Mouse (Mus musculus) CD4-positive helper T cell, adult 2 months (primary cell): Measurements from ENCODE around the gene Rps18.
"Not testable (repeated sequence)": the region's sequence is repeated elsewhere in the genome, so short reads cannot be mapped to it uniquely, and the experiment has no call there.

ENCODE experiments used
- DNase-seq: peaks from one replicate; pipeline ENCODE4 v3.0.0-alpha.2; 2012; ENCODE audit warnings: low read depth, missing footprints, low spot score

Gene Rps18

GRCm38 (mm10) chr17:33955555-33956214 lies at the start of gene Rps18, which contains the start of gene Vps52:
Rps18 (minus strand) TSS chr17:33956001.
Vps52 (plus strand) TSS chr17:33955812.
- DNase-seq: peak; percentile 99

- peak; percentile 67 for DNase-seq
Measured at GRCm38 (mm10) chr17:34003426-34003825, 47.6 kb upstream of the Rps18 start.

GRCm38 (mm10) chr17:34000796-34001195 lies 45.0 kb upstream of the Rps18 start:
- DNase-seq: not testable (repeated sequence)

GRCm38 (mm10) chr17:34000150-34000537 lies 44.3 kb upstream of the Rps18 start, which contains the start of gene H2-K1:
H2-K1 (minus strand) TSS chr17:34000347.
- peak; percentile 99 for DNase-seq

GRCm38 (mm10) chr17:33999341-34000149 lies 43.7 kb upstream of the Rps18 start:
- peak; percentile 68 for DNase-seq

- DNase-seq: peak; percentile 73
Measured at GRCm38 (mm10) chr17:33998697-33999096, 42.9 kb upstream of the Rps18 start.

- not testable (repeated sequence) for DNase-seq
Measured at GRCm38 (mm10) chr17:33997025-33997424, 41.2 kb upstream of the Rps18 start.

- peak; percentile 48 for DNase-seq
Measured at GRCm38 (mm10) chr17:33995651-33996050, 39.9 kb upstream of the Rps18 start.

GRCm38 (mm10) chr17:33994959-33995358 lies 39.2 kb upstream of the Rps18 start:
- DNase-seq: peak; percentile 32

- peak; percentile 86 for DNase-seq
Measured at GRCm38 (mm10) chr17:33991788-33992664, 36.2 kb upstream of the Rps18 start.

- DNase-seq: peak; percentile 75
Measured at GRCm38 (mm10) chr17:33982136-33982535, 26.3 kb upstream of the Rps18 start.

- DNase-seq: peak; percentile 98
Measured at GRCm38 (mm10) chr17:33981192-33981909, 25.6 kb upstream of the Rps18 start.

GRCm38 (mm10) chr17:33980181-33981035 lies 24.6 kb upstream of the Rps18 start:
- no peak for DNase-seq

- no peak for DNase-seq
Measured at GRCm38 (mm10) chr17:33979512-33980050, 23.8 kb upstream of the Rps18 start.

- DNase-seq: peak; percentile 91
Measured at GRCm38 (mm10) chr17:33978631-33979031, 22.8 kb upstream of the Rps18 start.

GRCm38 (mm10) chr17:33977861-33978557 lies 22.2 kb upstream of the Rps18 start:
- DNase-seq: peak; percentile 22

GRCm38 (mm10) chr17:33973572-33973971 lies 17.8 kb upstream of the Rps18 start:
- DNase-seq: no peak

GRCm38 (mm10) chr17:33972691-33973090 lies 16.9 kb upstream of the Rps18 start:
- no peak for DNase-seq

- DNase-seq: peak; percentile 42
Measured at GRCm38 (mm10) chr17:33969394-33969793, 13.6 kb upstream of the Rps18 start.
